Mouse (Mus musculus): ENCODE data around the gene Adgrg2. TPM values are rescaled to one million over a fixed set of nuclear protein-coding genes. Genes with fewer than 3 reads are reported as not detected.
A peak's percentile ranks its signal among the peaks of the same experiment; 100 is the strongest.

Adgrg2 gene
- polyA plus RNA-seq, 1 experiment from 2014 or later, result 0.20 TPM

DNA sequence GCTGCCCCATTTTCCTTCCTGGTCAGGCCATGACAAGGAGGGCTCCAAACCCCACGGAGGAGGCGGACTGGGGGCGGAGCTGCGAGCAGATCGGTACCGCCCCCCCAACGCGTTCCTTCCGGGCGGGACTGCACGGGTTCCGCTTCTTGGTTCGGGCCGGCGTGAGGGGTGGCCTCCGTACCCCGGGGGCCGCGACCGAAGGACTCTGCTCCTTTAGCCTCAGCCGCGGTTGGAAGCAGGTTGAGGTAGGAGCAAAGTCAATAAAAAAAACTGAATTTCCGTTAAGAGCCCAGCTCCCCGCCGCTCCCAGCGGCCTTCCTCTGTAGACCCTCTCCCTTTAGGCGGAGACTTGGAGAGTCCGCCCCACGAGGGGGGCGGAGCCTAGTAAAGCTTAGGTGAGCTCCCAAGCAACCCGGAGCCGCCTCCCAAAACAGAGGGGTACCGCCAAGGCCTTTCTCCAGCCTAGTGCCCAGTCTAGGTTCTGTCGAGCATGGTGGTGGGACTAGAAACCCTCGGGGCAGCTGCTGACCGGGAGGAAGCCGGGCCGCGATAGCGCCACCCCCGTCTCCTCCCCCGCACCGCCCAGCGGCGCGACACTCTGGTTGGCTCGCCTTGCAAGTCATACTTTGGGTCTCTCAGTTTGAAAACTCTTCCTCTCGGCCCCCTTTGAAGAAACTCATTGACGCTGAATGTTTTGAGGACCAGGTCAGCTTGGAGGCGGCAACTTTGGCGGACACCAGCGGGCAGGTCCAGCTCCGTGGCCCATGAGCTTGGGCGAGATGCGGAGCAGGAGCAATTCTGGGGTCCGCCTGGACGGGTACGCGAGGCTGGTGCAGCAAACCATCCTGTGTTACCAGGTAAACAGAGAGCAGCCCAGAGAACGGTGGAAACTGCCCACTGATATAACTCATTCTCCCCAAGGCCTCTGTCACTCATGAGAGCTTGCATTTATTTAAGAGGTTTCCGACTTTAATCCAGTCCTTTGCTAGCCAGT, 111.9 kb downstream of the Adgrg2 start, which contains the start of gene Phka2:
Gene Phka2, plus strand, starts transcription at position 119 of the 994 bp plus-strand sequence.
- ATAC-seq (ENCODE audit: low read depth), result peak; percentile 96

DNA sequence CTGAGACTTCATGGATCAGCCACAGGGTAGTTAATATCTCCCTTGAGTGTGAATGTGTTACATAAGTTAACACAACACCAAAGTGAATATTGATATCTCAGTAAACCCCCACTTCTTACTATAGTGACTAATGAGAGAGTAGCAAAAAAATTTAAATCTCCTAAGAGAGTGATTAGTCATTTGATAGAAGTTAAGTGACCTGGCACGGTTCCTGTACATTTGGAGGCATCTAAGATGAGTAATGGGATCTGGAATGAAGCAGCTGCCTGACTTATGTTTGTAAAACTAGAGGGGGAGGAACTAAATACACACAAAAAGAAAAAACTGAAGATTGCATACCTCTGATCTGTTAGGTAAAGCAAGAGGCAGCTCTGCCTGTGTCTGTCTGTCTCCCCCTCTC, 118.6 kb downstream of the Adgrg2 start:
- ATAC-seq (ENCODE audit: low read depth) (no peak), DNase-seq (no peak)
- no peak overlapping the region for H3K27ac ChIP-seq
- no peaks in the 10 kb centered on the region for H3K9me3 ChIP-seq (replicated peaks)
- H3K4me2 ChIP-seq, result no peak overlapping the region
- H3K36me3 ChIP-seq, result no peaks in the 10 kb centered on the region
- H3K4me1 ChIP-seq (replicated peaks), result peaks cover 12% of the 10 kb centered on the region; the same call in 1 of the 2 replicates
- H3K9ac ChIP-seq, result no peak overlapping the region
- H3K4me3 ChIP-seq (replicated peaks), result no peak overlapping the region
- 53% methylated on average over 1 of the region's 1 CpGs for WGBS (ENCODE audit: insufficient replicate concordance)
- H3K27me3 ChIP-seq, result no peaks in the 10 kb centered on the region

More for the DNA sequence above, 111.9 kb downstream of the Adgrg2 start, which contains the start of gene Phka2:
- Histone ChIP-seq H3K27ac (peak within 1 kb of the TSS; percentile 82), H3K36me3 (no peaks in the 10 kb centered on the region), H3K4me1 (replicated peaks) (peaks cover 20% of the 10 kb centered on the region), H3K4me3 (replicated peaks) (peak within 1 kb of the TSS; percentile 69), H3K9me3 (replicated peaks) (no peaks in the 10 kb centered on the region), H3K9ac (peak within 1 kb of the TSS; percentile 71), H3K27me3 (no peaks in the 10 kb centered on the region), H3K4me2 (peak within 1 kb of the TSS; percentile 73)
- WGBS (ENCODE audit: insufficient replicate concordance), result 11% methylated on average over 59 of the region's 61 CpGs
- peak; percentile 82 for DNase-seq

GRCm38 (mm10) chrX:160510197-160510596, 119.7 kb downstream of the Adgrg2 start:
- Histone ChIP-seq H3K27me3 (no peaks in the 10 kb centered on the region), H3K36me3 (no peaks in the 10 kb centered on the region), H3K4me1 (replicated peaks) (0 out of 2 replicates have a peak, but pooled peaks cover 3% of the 10 kb centered on the region), H3K27ac (no peak overlapping the region), H3K9me3 (replicated peaks) (no peaks in the 10 kb centered on the region), H3K4me3 (replicated peaks) (no peak overlapping the region), H3K4me2 (no peak overlapping the region), H3K9ac (no peak overlapping the region)
- 38% methylated on average over 2 of the region's 2 CpGs for WGBS (ENCODE audit: insufficient replicate concordance)
- ATAC-seq (ENCODE audit: low read depth) (no peak), DNase-seq (no peak)

GRCm38 (mm10) chrX:160516027-160516426, 125.5 kb downstream of the Adgrg2 start:
- no peak overlapping the region for H3K4me2 ChIP-seq
- H3K36me3 ChIP-seq, result no peaks in the 10 kb centered on the region
- DNase-seq (no peak), ATAC-seq (ENCODE audit: low read depth) (no peak)
- no peak overlapping the region for H3K9ac ChIP-seq
- H3K27ac ChIP-seq, result no peak overlapping the region
- no peak overlapping the region for H3K4me3 ChIP-seq (replicated peaks)
- no peaks in the 10 kb centered on the region for H3K4me1 ChIP-seq (replicated peaks)
- no peaks in the 10 kb centered on the region for H3K9me3 ChIP-seq (replicated peaks)
- H3K27me3 ChIP-seq, result no peaks in the 10 kb centered on the region

DNA sequence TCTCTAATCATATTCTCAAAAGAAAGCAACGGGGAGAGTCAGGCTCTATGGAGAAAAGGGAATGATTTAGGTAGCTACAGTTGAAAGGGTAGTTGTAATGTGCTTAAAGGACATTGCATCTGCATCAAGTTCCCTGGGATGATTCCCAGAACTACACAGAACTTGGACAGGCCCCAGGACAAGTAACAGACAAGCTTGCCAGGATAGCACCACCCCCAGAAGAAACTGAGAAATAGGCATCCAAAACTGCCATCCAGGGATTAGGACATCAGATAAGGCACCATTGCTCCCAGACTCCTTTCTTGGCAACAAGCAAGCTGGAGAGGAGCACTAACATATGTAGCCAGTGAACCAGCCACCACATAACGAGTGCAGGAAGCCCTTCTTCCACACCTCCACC, 152.3 kb downstream of the Adgrg2 start:
- ATAC-seq (ENCODE audit: low read depth), result no peak

More for the DNA sequence above, 152.3 kb downstream of the Adgrg2 start:
- Histone ChIP-seq H3K27me3 (no peaks in the 10 kb centered on the region), H3K9me3 (replicated peaks) (no peaks in the 10 kb centered on the region), H3K4me2 (no peak overlapping the region), H3K9ac (no peak overlapping the region), H3K4me3 (replicated peaks) (no peak overlapping the region), H3K4me1 (replicated peaks) (no peaks in the 10 kb centered on the region), H3K36me3 (peaks cover 10% of the 10 kb centered on the region), H3K27ac (no peak overlapping the region)
- DNase-seq, result no peak
- 51% methylated on average over 2 of the region's 2 CpGs for WGBS (ENCODE audit: insufficient replicate concordance)

Other genes with a start within 250 kb of the Adgrg2 start
- 9.1 and 11.2 TPM in 2 replicates for gene Phka2, start 111.5 kb downstream of the Adgrg2 start, polyA plus RNA-seq (2015; fragmentation: Nextera tagmentation; extraction: Ambion mirVana)